Mouse (Mus musculus) ES-Bruce4 (cell line): ENCODE results near the gene Mecom.

Experiments used
- CTCF ChIP-seq: IDR thresholded peaks from one replicate; pipeline ENCODE4 v1.8.1; 2011; ENCODE audit warnings: low read depth, low read length
- POLR2A ChIP-seq: IDR thresholded peaks from one replicate; pipeline ENCODE4 v1.8.1; 2011; ENCODE audit warnings: low read length; ENCODE audit not compliant: insufficient read depth

DNA sequence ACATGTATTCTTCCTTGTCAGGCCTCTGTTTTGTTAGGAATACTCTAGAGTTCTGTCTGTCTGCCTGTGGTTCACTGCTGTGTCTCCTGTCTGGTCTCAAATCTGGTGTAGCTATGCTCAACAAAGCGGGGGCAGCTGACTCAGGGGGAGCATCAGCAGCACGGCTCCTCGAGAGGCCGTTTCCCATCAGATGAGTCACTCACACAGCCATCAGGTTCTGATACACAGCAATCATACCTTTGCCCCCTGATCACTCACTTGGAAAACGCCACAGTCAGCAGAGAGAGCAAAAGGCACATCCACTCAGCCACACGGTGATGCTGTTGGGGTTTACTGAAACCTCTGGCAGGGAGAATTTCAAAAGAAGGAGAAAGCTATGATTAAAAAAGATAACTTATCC is 5.9 kb upstream of the Mecom start:
- TF ChIP-seq CTCF (no peak), POLR2A (no peak)
